Mouse (Mus musculus) ES-Bruce4 (cell line): Measurements from ENCODE around the gene Ifit2.

Experiments
- CTCF ChIP-seq: IDR thresholded peaks from one replicate; pipeline ENCODE4 v1.8.1; 2011; ENCODE audit warnings: low read depth, low read length
- POLR2A ChIP-seq: IDR thresholded peaks from one replicate; pipeline ENCODE4 v1.8.1; 2011; ENCODE audit warnings: low read length; ENCODE audit not compliant: insufficient read depth

- TF ChIP-seq CTCF: no peak
- no peak for TF ChIP-seq POLR2A
These were observed 31.7 kb upstream of the Ifit2 start for GRCm38 (mm10) chr19:34518786-34519185.
